Mouse (Mus musculus) C2C12 (cell line): ENCODE measurements around the gene Cyyr1.

Experiments used
- CTCF ChIP-seq: IDR thresholded peaks from one replicate; pipeline ENCODE4 v1.5.1; 2011; ENCODE audit not compliant: control insufficient read depth, insufficient read depth, insufficient read length
- MAX ChIP-seq: IDR thresholded peaks from one replicate; pipeline ENCODE4 v1.6.1; 2011; ENCODE audit warnings: mild to moderate bottlenecking, control low read depth
- MYOD1 ChIP-seq: IDR thresholded peaks from one replicate; pipeline ENCODE4 v1.6.1; 2011; ENCODE audit warnings: low read depth; ENCODE audit not compliant: control insufficient read depth, insufficient read length
- USF1 ChIP-seq: IDR thresholded peaks from one replicate; pipeline ENCODE4 v1.6.1; 2011; ENCODE audit warnings: low read depth, mild to moderate bottlenecking, control low read depth, moderate library complexity

- TF ChIP-seq MYOD1 (no peak), MAX (no peak), CTCF (no peak), USF1 (no peak)
These were observed 3.1 kb downstream of the Cyyr1 start for GRCm38 (mm10) chr16:85549971-85550567.
